Mouse (Mus musculus) frontal cortex, postnatal 36 days (tissue): Measurements from ENCODE around the gene Pnck.

Experiments
- DNase-seq, 2 experiments: peaks; one replicate each; pipeline ENCODE4 v3.0.0; 2022; ENCODE audit warnings: low spot score in 2 of 2

The Pnck gene

DNA sequence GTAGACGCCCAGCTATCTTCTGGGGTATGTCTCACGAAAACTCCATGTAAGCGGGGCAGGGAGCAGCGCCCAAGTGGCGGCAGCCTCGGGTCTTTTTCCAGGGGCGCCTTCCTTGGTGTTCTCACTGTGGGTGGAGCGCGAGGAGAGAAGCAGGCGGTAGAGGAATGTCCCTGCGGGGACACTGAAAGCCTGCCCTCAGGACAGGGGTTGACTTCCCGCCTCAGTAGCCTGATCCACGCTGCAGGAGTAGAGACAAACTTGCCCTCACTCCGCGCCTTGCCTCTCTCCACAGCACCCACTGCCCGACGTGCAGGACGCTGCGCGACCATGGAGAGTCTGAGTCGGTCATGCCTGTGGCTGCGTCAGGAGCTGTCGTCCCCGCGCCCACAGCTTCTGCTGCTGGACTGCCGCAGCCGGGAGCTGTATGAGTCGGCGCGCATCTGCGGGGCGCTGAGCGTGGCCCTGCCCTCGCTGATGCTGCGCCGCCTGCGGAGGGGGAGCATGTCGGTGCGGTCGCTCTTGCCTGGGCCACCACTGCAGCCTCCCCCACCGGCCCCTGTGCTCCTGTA, 19.9 kb downstream of the Pnck start:
- no peak for DNase-seq

DNA sequence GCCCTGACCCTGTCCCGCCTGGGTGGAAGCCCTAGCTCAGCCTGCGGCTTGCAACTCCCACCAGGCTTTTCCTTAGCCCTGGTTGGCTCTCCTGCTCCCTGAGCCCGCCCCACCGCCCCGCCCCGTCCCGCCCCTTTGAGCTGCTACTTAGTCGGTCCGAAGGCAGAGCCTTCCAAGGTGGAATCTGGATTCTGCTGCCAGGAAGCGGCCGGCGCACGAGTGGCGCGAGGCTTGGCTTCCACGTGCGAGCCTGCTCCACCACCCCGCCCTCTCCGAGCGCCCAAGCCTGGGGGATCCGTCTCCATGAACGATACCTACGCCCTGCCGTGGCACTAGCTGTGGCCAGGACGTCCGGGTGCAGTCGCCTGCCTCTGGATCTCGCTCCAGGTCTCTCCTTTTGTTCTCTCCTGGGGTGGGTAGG, 20.7 kb downstream of the Pnck start, which contains the start of gene Dusp9:
Gene Dusp9, plus strand, starts transcription at position 165 of the 421 bp plus-strand sequence.
- no peak for DNase-seq

DNA sequence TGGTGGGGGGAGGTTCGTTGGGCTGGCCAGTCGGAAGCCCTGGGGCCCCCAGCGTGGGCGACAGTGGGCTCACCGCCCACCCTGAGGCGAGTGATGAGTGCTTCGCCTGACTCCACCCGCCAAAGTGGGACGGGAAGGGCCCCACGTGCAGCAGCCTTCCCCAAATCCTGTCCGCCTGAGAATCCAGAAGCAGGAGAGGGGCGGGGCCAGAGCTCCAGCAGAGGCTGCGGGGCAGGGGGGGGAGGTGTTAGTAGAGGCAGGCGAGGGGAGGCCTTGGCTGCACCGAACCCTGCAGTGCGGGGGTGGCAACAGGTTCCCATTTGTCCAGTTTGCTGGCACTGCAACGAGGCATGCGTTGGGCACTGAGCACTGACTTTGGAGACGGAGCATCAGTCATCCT, 22.5 kb downstream of the Pnck start:
- no peak for DNase-seq

DNA sequence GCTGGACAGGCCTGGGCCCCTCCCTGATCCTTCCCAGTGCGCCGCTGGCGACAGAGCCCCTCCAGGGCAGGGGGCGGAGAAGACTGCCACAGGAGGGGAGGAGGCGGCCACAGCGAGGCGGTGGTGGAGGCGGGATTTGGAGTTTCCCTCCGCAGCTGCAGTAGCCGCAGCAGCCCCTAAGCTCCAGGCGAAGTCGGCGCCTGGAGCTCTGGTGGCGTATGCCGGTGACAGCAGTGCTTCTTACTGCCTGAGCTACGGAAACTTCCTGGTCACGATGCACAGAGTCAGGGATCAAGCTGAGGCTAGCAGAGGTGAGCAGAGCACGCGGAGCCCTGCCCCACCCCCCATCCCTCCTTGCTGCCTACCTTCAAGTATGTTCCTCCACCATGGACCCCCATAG, 24.5 kb downstream of the Pnck start:
- no peak for DNase-seq

- DNase-seq = no peak
Measured at GRCm38 (mm10) chrX:73626981-73627380, 32.9 kb downstream of the Pnck start.

GRCm38 (mm10) chrX:73619890-73620289, 40.0 kb downstream of the Pnck start:
- no peak for DNase-seq

GRCm38 (mm10) chrX:73619401-73619800, 40.5 kb downstream of the Pnck start:
- DNase-seq = no peak

- DNase-seq = no peak
Measured at GRCm38 (mm10) chrX:73615876-73616275, 44.0 kb downstream of the Pnck start.

- no peak for DNase-seq
Measured at GRCm38 (mm10) chrX:73613665-73614064, 46.3 kb downstream of the Pnck start.
